ENCODE assay signal across 14 mouse cellular contexts in the genomic region with DNA sequence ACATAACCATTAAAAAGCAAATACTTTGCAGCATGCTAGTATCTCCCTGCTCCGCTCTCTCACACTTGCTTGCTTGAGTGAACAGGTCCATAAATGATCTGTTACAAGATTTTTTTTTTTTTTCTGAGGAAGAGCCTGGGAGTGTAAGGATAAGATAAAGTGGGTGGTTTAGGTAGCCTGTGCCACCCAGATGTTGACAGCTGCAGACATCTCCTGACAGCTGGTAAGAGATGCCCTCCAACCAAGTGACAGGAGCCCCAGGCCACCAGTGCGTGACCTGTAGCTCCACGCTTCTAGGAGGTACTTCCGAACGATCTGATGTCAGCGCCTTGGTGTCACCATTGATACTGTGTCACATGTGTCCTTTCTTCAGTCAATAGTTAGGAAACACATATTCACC.
"Had no signal": no experiment of that assay in that cellular context is flagged by ENCODE, and none has a peak within 500 bp of the region (broad histone marks: within the 10 kb centered on the region; RNA-seq: fewer than 3 reads in every experiment).

No protein-coding gene starts in this region.

- H3K4me3 ChIP-seq: layer of hippocampus, adult 2 months; lung, embryonic 15.5 days; midbrain, embryonic 13.5 days had no signal

- H3K27ac ChIP-seq: kidney, postnatal 0 days; layer of hippocampus, adult 2 months; lung, embryonic 15.5 days; midbrain, embryonic 13.5 days had no signal

- H3K4me2 ChIP-seq: lung, embryonic 15.5 days; midbrain, embryonic 13.5 days had no signal

- H3K9ac ChIP-seq: lung, embryonic 15.5 days; midbrain, embryonic 13.5 days had no signal

- DNase-seq: kidney, adult 2 months; kidney, postnatal 25 days; layer of hippocampus, adult 9-11 months; lung, adult 18-20 months; lung, postnatal 10 days; lung, postnatal 4 days; thymus, adult 18-20 months; thymus, postnatal 36 days had no signal

- ATAC-seq: intestine, embryonic 16.5 days; midbrain, embryonic 13.5 days; midbrain, embryonic 16.5 days had no signal

- H3K9me3 ChIP-seq: lung, embryonic 15.5 days; midbrain, embryonic 13.5 days had no signal

- H3K4me1 ChIP-seq: lung, embryonic 15.5 days; midbrain, embryonic 13.5 days had no signal

- H3K27me3 ChIP-seq: lung, embryonic 15.5 days; midbrain, embryonic 13.5 days had no signal
